Mouse (Mus musculus): ENCODE results near the gene Foxj3.

- TF ChIP-seq CTCF (IDR thresholded peaks at IDR 0.05; ENCODE audit: borderline replicate concordance, insufficient read depth, low read length) (no peak), POLR2A (IDR thresholded peaks at IDR 0.05; ENCODE audit: low read depth, low read length) (no peak)
Observed at GRCm38 (mm10) chr4:119637176-119637845, 100.5 kb downstream of the Foxj3 start, which contains the start of gene Guca2a.
